Mouse (Mus musculus) thymus, adult 2 months (tissue): ENCODE data around the gene Dhx38. TPM values are rescaled to one million over a fixed set of nuclear protein-coding genes. Genes with fewer than 3 reads are reported as not detected.

ENCODE experiments used
- DNase-seq: peaks from one replicate; pipeline ENCODE4 v3.0.0; 2021
- H3K27ac ChIP-seq: fragments of 200-500 bp; 2 replicates; pipeline ENCODE4 v1.5.1; 2012; ENCODE audit warnings: low read length, control low read depth; ENCODE audit not compliant: control insufficient read depth, insufficient read depth
- H3K27me3 ChIP-seq: fragments of 200-500 bp; 2 replicates; pipeline ENCODE4 v1.6.1; 2012; ENCODE audit warnings: mild to moderate bottlenecking, low read length, moderate library complexity, mixed read lengths; ENCODE audit not compliant: control insufficient read depth, insufficient read depth
- H3K36me3 ChIP-seq: fragments of 200-500 bp; 2 replicates; pipeline ENCODE4 v1.6.1; 2012; ENCODE audit warnings: mild to moderate bottlenecking, low read length, moderate library complexity; ENCODE audit not compliant: control insufficient read depth, insufficient read depth
- H3K4me1 ChIP-seq: fragments of 200-500 bp; replicated peaks from 2 replicates; pipeline ENCODE4 v1.6.1; 2012; ENCODE audit warnings: low read length; ENCODE audit not compliant: control insufficient read depth, insufficient read depth
- H3K4me3 ChIP-seq: fragments of 200-500 bp; 2 replicates; pipeline ENCODE4 v1.5.1; 2012; ENCODE audit warnings: mild to moderate bottlenecking, low read length, control low read depth, moderate library complexity; ENCODE audit not compliant: control insufficient read depth, insufficient read depth
- CTCF ChIP-seq: fragments of 200-500 bp; IDR thresholded peaks from 2 replicates; pipeline ENCODE4 v1.5.1; 2012; ENCODE audit warnings: mild to moderate bottlenecking, control low read depth, low read length, moderate library complexity, borderline replicate concordance; ENCODE audit not compliant: control insufficient read depth, poor library complexity, insufficient read depth; ENCODE audit errors: extremely low read depth
- POLR2A ChIP-seq: fragments of 200-500 bp; IDR thresholded peaks from 2 replicates; pipeline ENCODE4 v1.6.1; 2012; ENCODE audit warnings: mild to moderate bottlenecking, low read length, control low read depth, moderate library complexity; ENCODE audit not compliant: control insufficient read depth, poor library complexity, insufficient read depth; ENCODE audit errors: extremely low read depth
- WGBS: fragments of 180-500 bp; shearing (Covaris S2); methylation state at CpG from one replicate; pipeline ENCODE4 v1.1.7; 2018; 5-methylcytosine and 5-hydroxymethylcytosine counted together
- polyA plus RNA-seq: library from polyadenylated mRNA; depleted of rRNA; stranded (reverse); fragments of >200 nt; gene quantifications from 2 replicates; pipeline ENCODE4 v1.2.3, GENCODE M21; 2012; rRNA removed

Dhx38 gene
- polyA plus RNA-seq, 1 experiment, result 36.7 TPM

GRCm38 (mm10) chr8:109524008-109524407 lies 41.7 kb downstream of the Dhx38 start:
- no peak for TF ChIP-seq POLR2A
- DNase-seq, result no peak
- H3K27me3 ChIP-seq, result no peaks in the 10 kb centered on the region
- no peaks in the 10 kb centered on the region for H3K36me3 ChIP-seq
- H3K4me3 ChIP-seq, result no peak overlapping the region
- H3K4me1 ChIP-seq, result no peaks in the 10 kb centered on the region
- H3K27ac ChIP-seq, result no peak overlapping the region
- WGBS, result 94% methylated on average over 2 of the region's 2 CpGs

- Histone ChIP-seq H3K36me3 (no peaks in the 10 kb centered on the region), H3K27ac (no peak overlapping the region), H3K4me3 (no peak overlapping the region), H3K4me1 (no peaks in the 10 kb centered on the region), H3K27me3 (no peaks in the 10 kb centered on the region)
- no peak for DNase-seq
- WGBS, result 76% methylated on average over 5 of the region's 5 CpGs
- TF ChIP-seq CTCF (no peak), POLR2A (no peak)
Observed at GRCm38 (mm10) chr8:109505560-109505959, 60.1 kb downstream of the Dhx38 start.

GRCm38 (mm10) chr8:109503566-109503965 lies 62.1 kb downstream of the Dhx38 start:
- Histone ChIP-seq H3K4me3 (no peak overlapping the region), H3K4me1 (no peaks in the 10 kb centered on the region), H3K27ac (no peak overlapping the region), H3K36me3 (no peaks in the 10 kb centered on the region), H3K27me3 (no peaks in the 10 kb centered on the region)
- WGBS, result 93% methylated on average over 1 of the region's 1 CpGs
- no peak for DNase-seq
- no peak for TF ChIP-seq CTCF
- no peak for TF ChIP-seq POLR2A

- H3K27ac ChIP-seq, result no peak overlapping the region
- H3K4me3 ChIP-seq, result no peak overlapping the region
- H3K4me1 ChIP-seq, result no peaks in the 10 kb centered on the region
- WGBS, result 95% methylated on average over 16 of the region's 16 CpGs
- no peaks in the 10 kb centered on the region for H3K27me3 ChIP-seq
- TF ChIP-seq CTCF (no peak), POLR2A (no peak)
- DNase-seq, result no peak
- no peaks in the 10 kb centered on the region for H3K36me3 ChIP-seq
Observed at GRCm38 (mm10) chr8:109499009-109499717, 66.5 kb downstream of the Dhx38 start.

Other genes with a start within 250 kb of the Dhx38 start
- gene Pmfbp1, start 71.8 kb downstream of the Dhx38 start, polyA plus RNA-seq, result not detected in 2 replicates
- gene Txnl4b, start within 50 bp of the Dhx38 start, polyA plus RNA-seq, result 8.0 and 9.0 TPM in 2 replicates
- gene Hp, start 13.3 kb upstream of the Dhx38 start, polyA plus RNA-seq, result 45.3 and 53.6 TPM in 2 replicates
- gene Dhodh, start 42.8 kb upstream of the Dhx38 start, polyA plus RNA-seq, result 34.7 and 35.0 TPM in 2 replicates
- gene Pkd1l3, start 48.7 kb upstream of the Dhx38 start, polyA plus RNA-seq, result 0.34 and 0.37 TPM in 2 replicates
- 60.3 and 67.8 TPM in 2 replicates for gene Ist1, start 127.4 kb upstream of the Dhx38 start, polyA plus RNA-seq
- gene Zfp821, start 139.7 kb upstream of the Dhx38 start, polyA plus RNA-seq, result 11.4 and 13.7 TPM in 2 replicates
- 20.3 and 23.9 TPM in 2 replicates for gene Atxn1l, start 171.9 kb upstream of the Dhx38 start, polyA plus RNA-seq
- 40.3 and 42.2 TPM in 2 replicates for gene Ap1g1, start 212.7 kb upstream of the Dhx38 start, polyA plus RNA-seq